Mouse (Mus musculus) ES-E14 (cell line): ENCODE measurements around the gene Obox6.

ENCODE experiments used
- CHD2 ChIP-seq: IDR thresholded peaks from 2 replicates; pipeline ENCODE4 v1.6.1; 2014; ENCODE audit warnings: mild to moderate bottlenecking, low read depth, low read length, inconsistent platforms
- HCFC1 ChIP-seq: IDR thresholded peaks from 2 replicates; pipeline ENCODE4 v1.6.1; 2012; ENCODE audit warnings: low read length, inconsistent platforms, borderline replicate concordance; ENCODE audit not compliant: insufficient read depth
- ZC3H11A ChIP-seq: IDR thresholded peaks from 2 replicates; pipeline ENCODE4 v1.6.1; 2012; ENCODE audit warnings: low read depth, mild to moderate bottlenecking, inconsistent platforms, low read length, borderline replicate concordance

DNA sequence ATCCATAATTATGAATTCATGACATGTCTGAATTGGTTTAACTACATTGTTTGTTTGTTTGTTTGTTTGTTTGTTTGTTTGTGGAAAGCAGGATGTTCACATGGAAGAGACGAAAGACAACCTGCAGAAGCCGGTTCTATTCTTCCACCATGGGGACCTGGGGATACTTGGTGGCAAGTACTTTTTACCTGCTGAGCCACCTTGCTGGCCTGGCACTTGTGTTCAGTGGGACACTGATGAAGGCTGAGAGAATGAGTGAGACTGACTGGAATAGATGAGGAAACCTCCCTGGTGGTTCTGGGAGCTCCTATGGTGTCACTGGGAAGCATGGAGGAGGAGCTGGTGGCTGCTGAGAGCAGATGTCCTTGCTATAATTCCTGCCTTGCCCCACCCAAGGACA lies 42.8 kb upstream of the Obox6 start, which contains the start of gene Crxos:
- TF ChIP-seq ZC3H11A (no peak), CHD2 (no peak), HCFC1 (no peak)
